Mouse (Mus musculus): ENCODE measurements at regions not wholly inside any gene's neighbourhood (a gene's known extent, or its start where the extent isn't known, plus 50 kb on each side); places are given as distances from the start of the nearest gene placed in this dataset.

DNA sequence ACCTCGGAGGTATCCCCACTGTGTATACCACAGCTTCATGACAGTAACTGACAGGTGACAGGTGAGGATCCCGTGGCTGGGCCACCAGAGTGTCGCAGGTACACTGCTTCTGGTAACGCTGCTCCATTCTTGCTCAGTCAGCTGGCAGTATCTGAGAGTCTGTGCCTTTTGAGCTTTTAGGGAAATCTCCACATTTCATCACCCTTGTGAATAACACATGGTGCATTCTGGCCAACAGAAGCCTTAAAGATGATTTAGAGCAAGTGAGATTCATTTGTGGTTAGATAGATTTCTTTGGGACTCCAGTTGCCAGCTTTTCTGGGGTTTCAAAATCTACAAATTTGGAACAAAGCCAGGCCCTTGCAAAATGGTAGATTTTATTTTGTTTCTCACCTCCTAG is 66.8 kb upstream of the Gm10181 start:
- TF ChIP-seq GATA1 (IDR thresholded peaks at IDR 0.05; ENCODE audit: low read length) = no peak
- no peak for TF ChIP-seq TAL1 (IDR thresholded peaks at IDR 0.05; ENCODE audit: low read length)
